Mouse (Mus musculus): Measurements from ENCODE around the gene Ceacam10.
"Not testable (repeated sequence)": the region's sequence is repeated elsewhere in the genome, so short reads cannot be mapped to it uniquely, and the experiment has no call there.

Gene Ceacam10

DNA sequence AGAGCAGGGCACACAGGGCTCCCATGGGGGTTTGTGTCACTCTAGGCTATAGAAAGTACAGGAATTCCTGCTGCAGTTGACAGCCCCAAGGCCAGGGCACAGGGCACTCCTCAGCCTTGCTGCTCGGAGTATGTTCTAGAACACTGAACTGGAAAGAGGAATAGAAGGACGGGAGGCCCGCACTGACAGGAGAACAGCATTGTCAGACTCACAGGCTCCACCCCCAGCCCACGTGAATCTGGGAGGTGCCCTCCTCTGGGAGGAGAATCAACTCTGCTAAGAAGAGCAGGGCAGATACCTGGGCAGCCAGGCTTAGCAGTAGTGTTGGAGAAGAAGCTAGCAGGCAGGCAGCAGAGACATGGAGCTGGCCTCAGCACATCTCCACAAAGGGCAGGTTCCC lies at the start of gene Ceacam10:
Gene Ceacam10, plus strand, starts transcription at position 289 of the 400 bp plus-strand sequence.
- not testable (repeated sequence) for DNase-seq

DNA sequence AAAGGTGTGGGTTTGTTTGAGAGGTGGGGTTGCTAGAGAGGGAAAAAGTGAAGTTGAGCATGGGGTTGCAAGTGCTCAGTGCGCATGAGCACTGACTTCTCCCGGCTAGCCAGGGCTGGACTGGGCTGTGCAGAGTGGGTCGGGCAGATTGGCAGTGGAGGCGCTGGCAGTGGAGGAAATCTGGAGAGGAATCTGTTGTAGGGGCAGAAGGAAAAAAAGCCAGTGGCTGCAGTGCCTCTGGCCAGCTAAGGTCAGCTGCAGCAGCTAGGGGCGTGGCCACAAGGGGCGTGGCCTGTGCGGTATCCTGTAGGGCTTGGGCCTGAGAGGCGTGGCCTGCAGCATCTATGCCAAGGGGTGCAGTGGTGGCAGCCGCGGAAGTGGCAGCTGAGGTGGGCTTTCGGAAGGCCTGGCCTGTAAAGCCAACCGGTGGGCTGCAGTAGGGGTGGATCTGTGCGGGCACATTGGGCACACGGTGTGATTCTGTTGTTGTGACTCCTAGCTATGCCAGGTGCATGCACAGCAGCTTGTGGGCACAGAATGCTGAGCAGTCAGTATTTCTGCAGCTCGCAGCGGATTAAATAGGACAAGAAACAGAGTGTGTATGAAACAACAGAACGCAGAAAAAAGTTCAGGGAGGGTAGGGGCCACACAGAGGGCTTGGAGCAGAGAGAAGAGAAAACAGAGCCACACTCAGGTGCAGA lies 40.9 kb upstream of the Ceacam10 start:
- DNase-seq, result peak; percentile 6 to 34

DNA sequence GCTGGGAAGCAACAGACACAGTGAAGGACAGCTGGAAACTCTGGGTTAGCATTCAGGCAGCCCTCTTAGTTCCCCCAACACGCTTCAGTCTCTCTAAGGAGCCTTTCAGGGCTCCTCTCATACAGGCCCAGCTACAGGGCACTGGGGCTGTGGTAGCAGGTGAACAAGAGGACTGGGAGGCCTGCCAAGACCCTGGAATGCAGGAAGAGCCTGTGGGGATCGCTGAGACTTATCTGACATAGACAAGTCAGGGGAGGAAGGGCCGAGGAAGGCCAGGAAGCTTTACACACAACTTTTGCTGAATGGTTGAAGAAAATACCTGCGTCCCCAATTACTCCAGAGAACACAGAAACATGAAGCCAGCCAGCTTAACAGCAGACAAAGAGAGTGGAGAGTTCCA lies 26.3 kb upstream of the Ceacam10 start:
- no peak for DNase-seq

- DNase-seq, result no peak
Observed at GRCm38 (mm10) chr7:24751610-24752009, 25.4 kb upstream of the Ceacam10 start.

DNA sequence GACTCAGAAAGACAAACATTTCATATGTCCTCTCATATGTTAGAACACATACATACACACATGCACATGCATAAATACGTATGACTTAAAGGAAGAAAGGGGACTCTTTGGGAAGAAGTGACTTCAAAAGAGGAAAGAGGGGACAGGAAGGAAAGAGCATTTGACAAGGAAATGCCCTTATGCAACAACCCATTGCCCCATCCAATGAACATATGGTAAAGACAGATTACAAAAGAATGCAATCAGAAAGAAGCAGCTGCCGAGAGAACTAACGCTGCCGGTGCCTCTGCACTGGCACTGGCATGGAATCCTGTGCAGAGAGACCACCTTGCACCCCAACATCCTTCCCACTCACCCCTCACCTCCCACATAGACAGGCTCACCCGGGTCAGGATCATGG lies 23.5 kb upstream of the Ceacam10 start:
- DNase-seq, result no peak

GRCm38 (mm10) chr7:24758520-24758919 lies 18.5 kb upstream of the Ceacam10 start:
- DNase-seq, result no peak

DNA sequence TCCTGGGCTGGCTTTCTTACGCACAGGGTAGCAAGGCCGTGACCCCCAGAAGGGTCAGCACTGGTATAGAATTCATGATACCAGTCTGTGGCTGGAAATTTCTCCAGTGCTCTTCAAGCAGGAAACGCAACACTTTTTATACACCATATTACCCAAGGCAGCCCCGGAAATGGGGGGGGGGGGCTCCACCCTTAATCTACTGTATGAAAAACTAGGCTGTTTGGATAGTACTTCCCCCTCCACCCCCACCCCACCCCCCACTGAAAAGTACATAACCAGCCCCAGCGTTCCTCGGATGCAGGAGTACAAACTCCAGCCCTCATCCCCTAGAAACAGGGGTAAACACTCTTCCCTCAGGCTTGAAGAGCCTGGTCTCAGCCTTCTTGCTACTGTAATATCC lies 16.8 kb upstream of the Ceacam10 start, which contains the start of gene Cd177:
Gene Cd177, minus strand, starts transcription at position 101 of the 400 bp plus-strand sequence.
- no peak for DNase-seq

- DNase-seq, result no peak
Observed at GRCm38 (mm10) chr7:24761161-24761560, 15.8 kb upstream of the Ceacam10 start.

DNA sequence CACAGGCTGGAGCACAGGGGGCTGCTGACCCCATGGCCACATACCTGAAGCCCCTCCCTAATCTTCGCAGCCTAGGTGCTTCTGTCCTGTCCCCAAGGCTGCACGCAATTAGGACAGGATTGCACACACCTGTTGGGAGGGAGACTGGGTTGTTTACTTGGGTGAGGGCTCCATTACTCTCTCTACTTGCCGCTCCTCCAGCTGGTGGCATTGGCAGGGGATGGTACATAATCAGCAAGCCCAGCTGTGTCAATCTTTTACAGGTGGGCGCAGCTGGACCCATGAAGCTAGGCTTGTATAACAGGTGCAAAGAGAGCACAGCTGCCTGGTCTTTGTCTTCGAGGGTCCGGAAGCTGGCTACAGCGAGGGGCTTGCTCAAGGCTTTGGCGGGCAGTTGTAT lies 14.4 kb upstream of the Ceacam10 start:
- DNase-seq, result no peak

- no peak for DNase-seq
Observed at GRCm38 (mm10) chr7:24771361-24771760, 5.6 kb upstream of the Ceacam10 start.

DNA sequence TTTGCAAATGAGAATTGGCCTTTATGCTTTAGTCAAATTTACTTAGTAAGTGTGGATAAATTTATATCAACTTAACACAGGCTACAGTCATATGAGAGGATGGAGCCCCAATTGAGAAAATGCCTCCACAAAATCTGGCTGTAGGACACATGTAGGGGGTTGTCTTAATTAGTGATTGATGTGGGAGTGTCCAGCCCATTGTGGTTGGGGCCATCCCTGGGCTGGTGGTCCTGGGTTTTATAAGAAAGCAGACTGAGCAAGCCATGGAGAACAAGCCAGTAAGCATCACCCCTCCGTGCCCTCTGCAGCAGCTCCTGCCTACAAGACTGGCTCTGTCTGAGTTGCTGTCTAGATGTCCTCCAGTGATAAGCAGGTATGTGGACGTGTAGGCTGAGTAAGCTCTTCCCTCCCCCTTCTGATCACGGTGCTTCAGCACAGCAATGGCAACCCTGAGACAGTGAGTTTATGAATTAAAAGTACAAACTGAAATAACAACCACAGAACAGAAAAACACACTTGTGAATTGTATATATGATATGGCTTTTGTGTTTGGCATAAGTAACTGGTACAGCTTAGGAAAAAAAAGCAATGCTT lies 3.0 kb upstream of the Ceacam10 start:
- no peak for DNase-seq

DNA sequence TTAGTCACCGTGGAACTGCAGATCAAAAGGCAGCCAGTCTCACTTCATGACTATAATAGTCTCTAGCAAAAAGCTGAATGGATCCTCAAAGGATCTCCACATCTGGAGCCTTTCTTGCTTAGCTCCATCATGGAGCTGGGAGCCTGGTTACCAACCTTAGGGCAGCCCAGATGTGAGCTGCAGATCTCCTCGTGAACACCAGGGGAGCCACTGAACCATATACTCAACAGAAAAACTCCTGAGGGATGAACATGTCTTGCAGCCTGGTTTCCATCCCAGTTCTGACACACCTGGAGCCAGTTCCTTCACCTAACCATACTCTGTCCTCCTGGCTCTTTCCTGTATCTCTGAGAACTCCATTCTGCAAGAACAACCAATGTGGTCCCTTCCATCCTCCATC lies 861 bp upstream of the Ceacam10 start:
- no peak for DNase-seq

GRCm38 (mm10) chr7:24797918-24798317 lies 20.9 kb downstream of the Ceacam10 start:
- no peak for DNase-seq

GRCm38 (mm10) chr7:24802149-24802767 lies 25.3 kb downstream of the Ceacam10 start:
- DNase-seq, result no peak

DNA sequence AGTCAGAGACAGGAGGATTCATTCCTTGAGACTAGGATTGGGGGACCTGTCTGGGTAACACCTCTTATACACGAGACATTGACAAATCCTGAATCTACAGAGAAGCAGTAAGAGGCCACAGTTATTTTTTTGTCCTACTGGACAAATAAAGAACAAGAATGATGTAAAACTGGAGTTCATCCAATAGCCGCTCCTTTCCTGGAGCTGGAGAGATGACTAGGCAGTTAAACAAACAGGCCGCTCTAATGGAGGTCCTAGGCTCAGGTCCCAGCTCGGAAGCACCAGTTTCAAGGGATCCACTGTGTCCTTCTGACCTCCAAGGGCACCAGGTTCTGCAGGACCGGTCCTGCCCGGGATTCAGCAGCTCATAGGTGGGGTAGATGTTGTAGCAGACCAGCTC lies 27.8 kb downstream of the Ceacam10 start:
- DNase-seq, result no peak

- DNase-seq, result no peak
Observed at GRCm38 (mm10) chr7:24809041-24809440, 32.0 kb downstream of the Ceacam10 start.

GRCm38 (mm10) chr7:24817502-24817901 lies 40.5 kb downstream of the Ceacam10 start:
- peak; percentile 63 to 88 for DNase-seq

- DNase-seq, result no peak
Observed at GRCm38 (mm10) chr7:24824452-24824851, 47.4 kb downstream of the Ceacam10 start.

DNA sequence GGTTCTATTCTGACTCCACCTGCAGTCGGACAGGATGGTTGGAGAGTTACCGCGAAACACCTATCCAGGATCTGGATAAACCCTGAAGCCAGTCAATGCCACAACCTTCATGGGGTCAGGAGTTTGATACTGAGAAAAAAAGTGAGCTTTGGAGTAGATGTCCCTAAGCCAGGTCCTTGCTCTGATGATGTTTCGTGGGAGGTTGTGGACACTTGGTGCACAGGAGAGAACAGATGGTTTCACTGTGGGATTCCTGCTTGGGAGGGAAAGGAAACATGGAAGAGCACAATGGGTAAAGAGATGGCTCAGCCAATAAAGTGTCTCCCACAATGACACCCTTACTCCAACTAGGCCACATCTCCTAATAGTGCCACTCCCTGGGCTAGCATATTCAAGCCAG lies 50.2 kb downstream of the Ceacam10 start:
- no peak for DNase-seq
